Mouse (Mus musculus) gastrocnemius, postnatal 10 days (tissue): ENCODE results near the gene Atp8b5. TPM values are rescaled to one million over a fixed set of nuclear protein-coding genes. Genes with fewer than 3 reads are reported as not detected.

Experiments used
- DNase-seq: peaks from one replicate; pipeline ENCODE4 v3.0.0; 2021; ENCODE audit warnings: mixed read lengths
- total RNA-seq, 2 experiments: library from RNA; stranded (reverse); gene quantifications; 2 replicates each; pipeline ENCODE4 v1.2.3; 2021

Gene Atp8b5
- total RNA-seq, 2 experiments from 2014 or later: 0.05 to 0.11 TPM

DNA sequence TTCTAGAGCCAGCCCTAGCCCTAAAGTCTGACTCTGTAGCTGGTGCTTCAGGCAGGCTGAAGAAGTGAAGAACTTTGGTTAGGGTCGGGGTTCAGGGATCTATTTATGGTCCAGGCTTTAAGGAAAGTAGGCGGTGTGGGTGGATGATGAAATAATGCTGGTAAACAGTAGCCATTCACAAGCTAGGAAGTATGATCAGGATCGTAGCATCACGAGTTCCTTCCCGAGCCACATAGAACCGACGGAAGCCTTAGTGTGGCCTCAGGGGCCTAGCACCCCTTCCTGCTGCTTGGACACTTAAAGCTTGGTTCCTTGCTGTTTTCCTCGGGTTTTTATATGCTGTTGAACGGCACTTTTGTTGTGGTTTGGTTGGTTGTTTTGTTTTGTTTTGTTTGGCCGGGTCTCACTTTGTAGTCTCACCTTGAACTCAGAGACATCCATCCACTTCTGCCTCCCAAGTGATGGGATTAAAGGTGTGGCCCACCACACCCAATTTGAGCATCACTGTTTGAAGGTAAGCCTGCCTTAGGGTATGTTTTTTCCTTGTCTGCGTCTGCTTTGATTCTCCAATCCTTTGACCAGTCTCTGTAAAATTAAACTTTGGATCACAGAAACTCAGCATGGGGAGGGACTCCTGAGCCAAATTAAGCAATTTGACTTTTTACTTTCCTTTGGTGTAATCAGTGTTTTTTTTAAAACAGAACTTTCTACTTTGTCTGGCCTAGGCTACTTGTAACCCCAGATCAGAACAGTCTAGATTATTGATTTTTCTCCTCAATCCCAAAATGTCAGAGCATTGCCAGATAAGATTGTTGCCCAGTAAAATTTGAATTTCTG is 116.5 kb downstream of the Atp8b5 start:
- DNase-seq: no peak

DNA sequence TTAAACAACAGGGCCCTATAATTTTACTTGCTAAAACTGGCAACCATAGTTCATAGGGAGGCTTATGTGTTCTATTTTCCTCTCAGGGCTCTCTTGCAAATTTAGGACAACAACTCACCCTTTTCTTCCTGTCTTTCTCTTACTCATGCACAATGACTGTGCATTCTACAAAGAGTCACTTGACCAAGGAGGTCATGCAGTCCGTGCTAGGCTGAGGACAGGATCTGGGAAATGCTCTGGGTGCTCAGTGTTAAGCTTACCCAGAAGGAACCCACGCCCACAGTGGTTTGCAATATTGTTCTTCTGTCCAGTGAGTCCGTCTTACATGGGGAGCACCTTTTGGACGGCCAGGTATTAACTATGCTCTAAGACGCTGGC is 117.1 kb downstream of the Atp8b5 start:
- no peak for DNase-seq

DNA sequence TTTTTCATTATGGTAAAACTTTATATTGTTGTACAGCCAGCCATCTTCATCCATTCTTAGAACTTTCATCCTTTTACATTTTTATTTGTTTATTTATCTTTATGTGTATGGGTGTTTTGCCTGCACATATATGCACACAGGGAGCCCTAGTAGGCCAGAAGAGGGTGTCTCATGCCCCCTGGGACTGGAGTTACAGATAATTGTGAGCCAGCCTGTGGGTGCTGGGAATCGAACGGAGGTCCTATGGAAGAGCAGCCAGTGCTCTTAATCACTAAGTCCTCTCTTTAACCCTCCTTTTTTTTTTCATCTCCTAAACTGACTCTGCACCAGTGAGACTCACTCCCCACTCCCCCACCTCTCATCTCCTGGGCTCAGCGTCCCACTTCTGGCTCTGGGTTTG is 117.6 kb downstream of the Atp8b5 start:
- DNase-seq: no peak

GRCm38 (mm10) chr4:43386932-43387331 is 120.0 kb downstream of the Atp8b5 start:
- DNase-seq: no peak

- DNase-seq: no peak
These were observed 122.4 kb downstream of the Atp8b5 start for GRCm38 (mm10) chr4:43389390-43389789.

DNA sequence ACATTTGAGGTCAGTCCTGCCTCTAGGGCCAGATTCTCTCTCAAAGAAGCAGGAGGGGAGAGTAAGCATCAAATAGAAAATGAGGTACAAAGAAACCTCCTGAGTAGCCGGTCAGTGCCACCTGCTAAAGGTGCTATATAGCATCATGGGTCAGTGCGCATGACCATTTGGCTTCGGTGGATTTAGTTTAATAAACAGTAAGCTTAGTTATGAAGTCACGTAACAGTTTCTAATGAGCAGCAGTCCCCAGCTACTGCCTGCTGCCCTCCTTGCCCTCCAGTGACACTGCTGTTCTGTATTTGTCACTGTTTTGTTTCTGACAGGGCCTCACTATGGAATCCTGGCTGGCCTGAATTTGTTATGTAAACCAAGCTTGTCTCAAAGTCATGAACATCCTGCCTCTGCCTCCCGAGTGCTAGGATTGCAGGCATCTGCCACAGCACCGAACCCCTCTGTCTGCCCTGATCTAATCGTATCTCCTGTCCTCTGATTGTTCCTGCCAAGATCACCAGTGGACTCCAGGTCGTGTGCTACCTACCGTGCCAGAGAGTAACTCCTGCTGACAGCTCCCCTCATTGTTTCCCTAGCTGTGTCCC is 123.0 kb downstream of the Atp8b5 start:
- no peak for DNase-seq

DNA sequence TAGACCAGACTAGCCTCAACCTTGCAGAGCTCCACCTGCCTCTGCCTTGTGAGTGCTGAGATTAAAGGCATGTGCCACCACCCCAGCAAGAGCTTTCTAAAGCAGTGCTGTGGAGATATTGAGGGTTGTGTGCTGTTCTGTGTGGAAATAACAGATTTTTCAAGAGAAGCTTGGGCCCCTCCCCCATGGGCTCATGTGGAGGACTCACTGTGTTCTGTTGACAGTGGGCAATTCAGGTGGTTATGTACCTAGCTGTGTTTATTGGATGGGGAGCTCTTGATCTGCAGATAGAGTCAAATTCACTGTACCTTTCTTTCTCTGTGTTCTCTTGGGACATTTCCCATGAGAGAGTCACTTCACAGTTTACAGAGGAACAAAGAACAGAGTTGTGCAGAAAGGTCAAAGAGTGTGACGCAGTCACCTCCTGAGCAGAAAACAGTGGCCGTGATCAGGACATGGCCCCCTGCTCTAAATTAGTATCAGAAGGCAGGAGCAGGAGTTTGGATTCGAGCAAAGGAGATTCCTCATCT is 124.6 kb downstream of the Atp8b5 start:
- DNase-seq: no peak

GRCm38 (mm10) chr4:43394345-43394891 is 127.5 kb downstream of the Atp8b5 start:
- DNase-seq: peak; percentile 60

DNA sequence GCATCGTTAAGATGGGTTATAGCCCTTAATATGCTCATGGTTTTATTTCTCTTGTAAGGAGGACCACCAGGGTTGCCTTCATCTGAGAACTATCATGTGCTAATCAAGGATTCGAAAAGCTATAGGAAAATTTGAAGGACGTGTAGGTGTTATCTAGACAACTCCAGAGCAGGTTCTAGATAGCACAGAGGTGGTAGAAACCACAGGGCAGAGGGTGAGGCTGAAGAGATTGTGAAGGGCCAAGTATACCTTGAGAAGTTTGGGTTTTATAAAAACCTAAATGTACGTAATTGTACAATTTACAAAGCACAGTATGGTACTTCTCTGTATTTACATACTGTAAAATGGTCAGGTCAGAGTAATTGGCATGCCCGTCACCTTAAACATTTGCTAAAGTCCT is 128.2 kb downstream of the Atp8b5 start:
- no peak for DNase-seq

DNA sequence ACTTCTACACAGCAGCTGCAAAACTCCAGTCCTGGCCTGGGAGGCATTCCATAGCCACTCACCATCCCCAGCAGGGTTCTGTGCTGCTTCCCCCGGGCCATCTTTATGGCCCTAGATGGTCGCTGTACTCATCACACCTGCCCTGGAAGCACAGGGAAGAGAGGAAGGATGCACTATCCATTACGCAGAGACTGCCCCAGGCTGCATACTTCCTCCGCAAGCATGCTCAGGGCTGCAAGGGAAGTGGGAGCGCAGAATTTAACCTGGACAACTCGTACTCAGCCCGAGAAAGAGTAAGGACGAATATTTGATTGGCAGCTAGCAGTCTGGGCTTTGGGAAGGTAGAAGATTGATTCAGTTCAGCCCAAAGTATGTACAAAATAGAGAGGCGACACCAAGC is 128.9 kb downstream of the Atp8b5 start:
- no peak for DNase-seq

DNA sequence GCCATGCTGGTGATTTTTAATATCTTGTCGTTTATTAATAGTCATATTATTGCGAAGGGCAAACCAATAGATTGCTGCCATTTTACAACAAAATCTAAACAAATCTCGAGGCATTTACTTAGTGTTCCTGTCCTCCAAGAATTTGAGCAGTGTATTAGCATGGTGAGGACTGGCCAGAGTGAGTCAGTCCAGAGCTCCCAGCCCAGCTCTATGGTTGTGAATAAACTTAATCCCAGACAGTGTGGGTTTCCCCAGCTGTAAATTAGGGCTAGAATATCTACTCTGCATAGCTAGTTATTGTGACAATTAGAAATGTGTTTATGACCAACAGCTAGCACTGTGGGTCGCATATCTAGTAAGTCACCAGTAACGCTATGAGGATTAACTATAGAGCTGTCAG is 129.4 kb downstream of the Atp8b5 start:
- no peak for DNase-seq

- DNase-seq: no peak
These were observed 131.1 kb downstream of the Atp8b5 start for GRCm38 (mm10) chr4:43398014-43398413.

- peak; percentile 66 for DNase-seq
These were observed 131.9 kb downstream of the Atp8b5 start for GRCm38 (mm10) chr4:43398829-43399331.

DNA sequence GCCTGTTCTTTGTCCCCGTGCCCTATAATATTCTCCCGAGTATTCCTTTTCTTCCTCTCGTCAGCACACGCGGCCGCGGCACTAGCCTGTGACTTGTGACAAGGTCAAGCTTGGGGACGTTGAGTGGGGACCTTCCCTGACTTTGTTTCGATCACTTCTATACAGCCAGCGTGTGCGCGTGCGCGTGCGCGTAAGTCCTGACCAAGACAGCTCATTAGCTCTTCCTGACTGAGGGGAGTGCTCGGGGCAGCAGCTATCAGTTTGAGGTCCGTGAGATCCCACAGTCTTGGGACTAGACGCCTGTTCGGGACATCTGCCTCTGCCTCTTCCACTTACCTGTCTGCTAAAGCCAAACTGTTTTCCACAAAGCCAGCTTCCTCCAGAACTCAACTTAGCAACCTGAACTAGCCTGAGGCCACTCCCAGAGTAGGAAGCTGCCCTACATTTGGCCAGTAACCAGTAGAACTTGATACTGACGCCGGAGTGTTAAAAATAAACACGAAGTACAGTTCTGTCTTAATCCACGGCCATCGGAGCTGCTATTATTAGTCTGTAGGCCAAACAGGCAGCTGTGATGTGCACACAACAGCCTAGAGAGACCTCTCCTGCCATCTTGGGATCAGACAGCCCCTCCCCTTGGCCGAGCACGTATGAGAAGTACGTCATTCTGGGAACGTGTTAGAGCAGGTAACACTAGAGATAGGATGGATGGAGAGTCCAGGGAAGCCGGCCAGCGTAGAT is 132.6 kb downstream of the Atp8b5 start:
- DNase-seq: no peak

DNA sequence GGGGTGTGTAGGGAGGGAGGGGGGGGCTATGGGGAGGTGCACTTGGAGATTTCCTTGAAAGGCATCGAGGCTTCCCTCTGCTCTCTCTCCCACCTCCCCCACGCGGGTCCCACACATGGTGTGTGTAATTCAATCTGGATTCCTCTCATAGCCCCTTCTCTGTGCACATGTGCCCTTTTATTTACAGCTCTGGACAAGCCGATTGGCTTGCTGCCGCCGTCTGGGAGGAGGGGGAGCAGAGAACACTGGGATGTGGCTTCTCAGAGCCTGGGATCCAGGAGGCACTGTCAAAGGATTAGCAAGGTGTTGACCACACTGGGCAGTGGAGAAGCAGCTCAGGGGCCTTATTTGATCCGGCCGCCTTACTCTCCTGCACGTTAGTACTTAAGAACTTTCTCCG is 134.0 kb downstream of the Atp8b5 start:
- DNase-seq: no peak

DNA sequence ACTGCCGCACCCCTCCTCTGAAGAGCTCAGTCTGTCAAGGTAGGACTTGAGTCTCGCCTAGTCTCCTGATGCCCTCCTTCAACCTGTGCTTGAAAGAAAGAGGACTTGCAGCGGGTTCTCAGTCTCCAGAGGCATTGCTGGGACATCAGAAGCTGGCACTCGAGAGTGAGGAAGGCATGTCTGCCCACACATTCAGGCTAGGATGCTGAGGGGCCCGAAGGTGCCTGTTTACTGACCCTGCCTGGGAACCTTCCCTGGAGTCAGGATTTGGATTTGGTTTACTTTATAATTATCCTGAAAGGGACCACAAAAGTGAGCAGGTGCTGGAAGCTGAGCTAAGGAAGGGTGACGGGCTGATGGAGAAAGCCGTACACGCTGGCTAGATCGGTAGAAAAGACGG is 134.5 kb downstream of the Atp8b5 start:
- no peak for DNase-seq

DNA sequence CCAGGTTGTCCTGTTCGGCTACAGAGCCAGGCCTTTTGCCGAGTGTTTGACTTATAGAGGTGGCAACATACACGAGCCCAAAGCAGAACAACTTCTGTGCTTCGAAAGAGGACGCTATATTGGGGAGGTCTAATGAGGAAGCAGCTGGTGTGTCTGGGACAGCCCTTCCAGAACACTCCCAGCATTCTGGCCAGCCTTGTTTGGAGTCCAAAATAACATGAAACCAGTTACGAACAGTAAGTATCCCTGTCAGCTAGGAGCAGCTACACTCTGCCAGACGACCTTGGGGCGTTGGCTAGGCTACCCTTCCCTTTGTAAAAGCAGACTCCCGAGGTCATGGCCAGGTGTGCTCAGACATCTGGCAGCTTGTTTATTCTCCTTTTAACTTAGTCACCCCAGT is 135.3 kb downstream of the Atp8b5 start:
- DNase-seq: no peak

DNA sequence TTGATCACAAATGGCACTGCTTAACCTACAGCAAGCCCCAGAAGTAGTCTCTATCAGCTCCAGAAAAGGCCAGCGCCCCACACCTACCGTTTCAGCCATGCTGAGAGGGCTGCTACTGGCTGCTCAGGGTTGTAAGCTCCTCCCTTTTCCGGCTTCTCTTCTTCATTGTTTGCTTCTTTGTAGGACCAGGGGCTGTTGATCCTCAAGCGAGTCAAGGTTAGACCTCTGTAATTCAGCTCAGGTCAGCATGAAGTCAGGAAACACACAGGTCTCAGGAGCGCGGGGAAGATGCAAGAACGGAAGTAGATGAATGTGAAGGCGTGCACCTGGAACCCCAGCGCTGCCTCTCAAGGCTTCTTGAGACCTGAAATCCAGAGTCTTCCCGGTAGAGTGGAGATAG is 137.7 kb downstream of the Atp8b5 start:
- DNase-seq: no peak

- DNase-seq: peak; percentile 72
These were observed 139.4 kb downstream of the Atp8b5 start for GRCm38 (mm10) chr4:43406162-43406971.

- no peak for DNase-seq
These were observed 140.3 kb downstream of the Atp8b5 start for GRCm38 (mm10) chr4:43407071-43407920.

- DNase-seq: no peak
These were observed 147.8 kb downstream of the Atp8b5 start for GRCm38 (mm10) chr4:43414761-43415160.
